Mouse (Mus musculus) adrenal gland, adult 10 weeks (tissue): ENCODE data around the gene Csta1. TPM values are rescaled to one million over a fixed set of nuclear protein-coding genes. Genes with fewer than 3 reads are reported as not detected.

Experiments used
- polyA plus RNA-seq: library from polyadenylated mRNA; stranded (reverse); fragments of 350-450 nt; fragmentation: Illumina TruSeq; extraction: RNeasy Lipid Tissue Mini Kit (QIAGEN cat#74804); gene quantifications from one replicate; pipeline ENCODE4 v1.2.3, GENCODE M21; 2014; ENCODE audit warnings: low read depth, low replicate concordance

Csta1 gene
- polyA plus RNA-seq, result not detected

GRCm38 (mm10) chr16:36131141-36131540, at the start of gene Csta1:
Gene Csta1, minus strand, starts transcription at chr16:36131241.

GRCm38 (mm10) chr16:36156402-36156975, 25.4 kb upstream of the Csta1 start, which contains the start of gene Stfa2l1:
Gene Stfa2l1, plus strand, starts transcription at chr16:36156811.

DNA sequence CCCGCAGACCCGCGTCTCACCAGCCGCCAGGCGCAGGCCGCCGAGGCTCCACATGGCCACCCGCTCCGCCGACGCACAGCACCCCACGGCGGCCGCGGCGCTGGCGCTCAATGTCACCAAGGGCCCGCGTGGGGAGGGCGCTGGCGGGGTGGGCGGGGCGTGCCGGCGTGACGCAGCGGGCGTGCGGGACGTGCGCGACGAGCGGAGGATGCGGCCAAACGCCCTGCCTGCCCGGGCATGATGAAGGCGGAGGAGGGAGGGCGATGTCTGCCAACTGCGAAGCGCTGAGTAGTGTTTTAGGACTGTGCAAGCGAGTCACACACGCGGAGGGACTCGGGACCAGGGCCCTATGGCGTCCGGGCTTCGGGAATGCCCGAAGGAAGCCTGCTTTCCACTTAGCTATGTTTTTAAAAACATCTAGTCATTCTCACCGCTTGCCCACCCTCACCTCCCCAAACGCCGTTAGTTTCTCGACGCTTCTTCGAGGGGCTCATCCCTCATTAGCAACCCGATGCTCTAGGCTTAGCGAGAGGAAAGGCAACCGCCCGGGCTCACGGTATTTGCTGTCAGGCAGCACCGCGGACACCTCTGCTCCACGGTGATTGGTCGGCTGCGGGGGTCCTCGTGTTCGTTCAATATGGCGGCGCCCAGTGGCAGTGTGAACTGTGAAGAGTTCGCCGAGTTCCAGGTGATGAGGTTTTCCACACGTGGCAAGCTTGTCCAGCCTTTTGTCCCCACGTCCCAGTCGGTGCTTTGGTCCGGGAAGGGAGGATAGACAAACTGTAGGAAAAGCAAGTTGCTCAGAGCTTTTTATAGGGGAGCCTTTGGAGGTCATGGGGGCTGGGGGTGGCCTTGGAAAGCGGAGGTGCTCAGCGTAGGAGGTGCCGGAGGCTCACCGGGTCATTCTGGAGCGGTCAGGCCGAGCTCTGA, 59.3 kb downstream of the Csta1 start, which contains the start of the genes Fam162a and Ccdc58:
Gene Fam162a (minus strand): TSS at position 145 of the 930 bp plus-strand sequence.
Gene Ccdc58 (plus strand): TSS at position 236 of the 930 bp plus-strand sequence.

Other genes with a start within 250 kb of the Csta1 start
- gene Parp9, start 192.8 kb downstream of the Csta1 start, polyA plus RNA-seq, result 32.8 TPM
- 21.8 TPM for gene Dtx3l, start 192.1 kb downstream of the Csta1 start, polyA plus RNA-seq
- gene Kpna1, start 152.5 kb downstream of the Csta1 start, polyA plus RNA-seq, result 146 TPM
- 8.2 TPM for gene Wdr5b, start 90.1 kb downstream of the Csta1 start, polyA plus RNA-seq
- 96.7 TPM for gene Fam162a, start 59.6 kb downstream of the Csta1 start, polyA plus RNA-seq
- 152 TPM for gene Ccdc58, start 59.6 kb downstream of the Csta1 start, polyA plus RNA-seq
- not detected for gene Stfa2l1, start 25.6 kb upstream of the Csta1 start, polyA plus RNA-seq
- not detected for gene Gm5483, start 53.0 kb upstream of the Csta1 start, polyA plus RNA-seq
- gene Gm5416, start 79.2 kb upstream of the Csta1 start, polyA plus RNA-seq, result not detected
- not detected for gene 2010005H15Rik, start 90.2 kb upstream of the Csta1 start, polyA plus RNA-seq
- not detected for gene Stfa1, start 145.7 kb upstream of the Csta1 start, polyA plus RNA-seq
- not detected for gene BC117090, start 203.1 kb upstream of the Csta1 start, polyA plus RNA-seq
- not detected for gene BC100530, start 236.5 kb upstream of the Csta1 start, polyA plus RNA-seq